Mouse (Mus musculus) forebrain, embryonic 15.5 days (tissue): ENCODE data around the gene Olfr1006. TPM values are rescaled to one million over a fixed set of nuclear protein-coding genes. Genes with fewer than 3 reads are reported as not detected.
"Not testable (repeated sequence)": the region's sequence is repeated elsewhere in the genome, so short reads cannot be mapped to it uniquely, and the experiment has no call there.

Experiments
- ATAC-seq: fragments of 200-750 bp; cut with Nextera tagmentation; replicated peaks from 2 replicates; pipeline ENCODE4 v1.8.0; 2017; ENCODE audit warnings: mild to moderate bottlenecking, moderate TSS enrichment, moderate library complexity
- H3K27ac ChIP-seq: fragments of 300-500 bp; sonication (generic); replicated peaks from 2 replicates; pipeline ENCODE4 v1.5.1; 2015; ENCODE audit warnings: mild to moderate bottlenecking, inconsistent platforms
- H3K27me3 ChIP-seq: fragments of 300-500 bp; sonication (generic); 2 replicates; pipeline ENCODE4 v1.6.1; 2015; ENCODE audit warnings: inconsistent platforms
- H3K36me3 ChIP-seq: fragments of 300-500 bp; sonication (generic); 2 replicates; pipeline ENCODE4 v1.6.1; 2015; ENCODE audit warnings: mild to moderate bottlenecking, inconsistent platforms
- H3K4me1 ChIP-seq: fragments of 300-500 bp; sonication (generic); 2 replicates; pipeline ENCODE4 v1.6.1; 2015; ENCODE audit warnings: inconsistent platforms
- H3K4me2 ChIP-seq: fragments of 300-500 bp; sonication (generic); replicated peaks from 2 replicates; pipeline ENCODE4 v1.6.1; 2015; ENCODE audit warnings: mild to moderate bottlenecking, inconsistent platforms
- H3K4me3 ChIP-seq: fragments of 300-500 bp; sonication (generic); 2 replicates; pipeline ENCODE4 v1.5.1; 2015; ENCODE audit warnings: mild to moderate bottlenecking, inconsistent platforms
- H3K9ac ChIP-seq: fragments of 300-500 bp; sonication (generic); replicated peaks from 2 replicates; pipeline ENCODE4 v1.6.1; 2015; ENCODE audit warnings: mild to moderate bottlenecking, inconsistent platforms
- H3K9me3 ChIP-seq: fragments of 300-500 bp; sonication (generic); 2 replicates; pipeline ENCODE4 v1.6.1; 2016; ENCODE audit warnings: inconsistent platforms
- WGBS: fragments of 180-500 bp; shearing (Covaris S2); methylation state at CpG from one replicate; pipeline ENCODE4 v1.1.7; 2015; ENCODE audit warnings: mixed read lengths; 5-methylcytosine and 5-hydroxymethylcytosine counted together
- polyA plus RNA-seq: library from polyadenylated mRNA; unstranded; fragments of >200 nt; fragmentation: Nextera tagmentation; extraction: Ambion mirVana; gene quantifications from 2 replicates; pipeline ENCODE4 v1.2.1, GENCODE M21; 2015

The Olfr1006 gene
- polyA plus RNA-seq: not detected in 2 replicates

GRCm38 (mm10) chr2:85678667-85679066, at the start of gene Olfr1006:
Olfr1006 (minus strand) TSS chr2:85678767.
- H3K4me2 ChIP-seq: no peak within 1 kb of the TSS
- H3K27ac ChIP-seq: no peak within 1 kb of the TSS
- H3K27me3 ChIP-seq: no peaks in the 10 kb centered on the region
- H3K9ac ChIP-seq: no peak within 1 kb of the TSS
- no peaks in the 10 kb centered on the region for H3K9me3 ChIP-seq
- H3K4me1 ChIP-seq: no peaks in the 10 kb centered on the region
- ATAC-seq: no peak
- H3K36me3 ChIP-seq: no peaks in the 10 kb centered on the region
- H3K4me3 ChIP-seq: no peak within 1 kb of the TSS

- Histone ChIP-seq H3K27me3 (no peaks in the 10 kb centered on the region), H3K4me2 (no peak overlapping the region), H3K27ac (no peak overlapping the region), H3K9me3 (no peaks in the 10 kb centered on the region), H3K4me3 (no peak overlapping the region), H3K4me1 (no peaks in the 10 kb centered on the region), H3K9ac (no peak overlapping the region), H3K36me3 (no peaks in the 10 kb centered on the region)
- ATAC-seq: peak; percentile 64; the same call in 1 of the 2 replicates
- WGBS: 19% methylated on average over 3 of the region's 3 CpGs
Observed at GRCm38 (mm10) chr2:85725793-85726192, 47.2 kb upstream of the Olfr1006 start.

- Histone ChIP-seq H3K4me2 (no peak within 1 kb of the TSS), H3K9me3 (no peaks in the 10 kb centered on the region), H3K4me1 (no peaks in the 10 kb centered on the region), H3K27ac (no peak within 1 kb of the TSS), H3K27me3 (no peaks in the 10 kb centered on the region), H3K36me3 (no peaks in the 10 kb centered on the region), H3K9ac (no peak within 1 kb of the TSS), H3K4me3 (no peak within 1 kb of the TSS)
- 89% methylated on average over 1 of the region's 1 CpGs for whole genome bisulfite sequencing
- no peak for ATAC-seq
Observed at GRCm38 (mm10) chr2:85715119-85715518, 36.6 kb upstream of the Olfr1006 start, which contains the start of gene Olfr1009. Olfr1009 (plus strand) TSS chr2:85715419.

- Histone ChIP-seq H3K9me3 (no peaks in the 10 kb centered on the region), H3K4me1 (no peaks in the 10 kb centered on the region), H3K9ac (no peak overlapping the region), H3K27ac (no peak overlapping the region), H3K4me3 (no peak overlapping the region), H3K27me3 (no peaks in the 10 kb centered on the region), H3K4me2 (no peak overlapping the region), H3K36me3 (no peaks in the 10 kb centered on the region)
- 11% methylated on average over 1 of the region's 1 CpGs for WGBS
- no peak for ATAC-seq
Observed at GRCm38 (mm10) chr2:85711159-85711558, 32.6 kb upstream of the Olfr1006 start.

- H3K27ac ChIP-seq, H3K36me3 ChIP-seq, H3K4me1 ChIP-seq, H3K4me2 ChIP-seq, ATAC-seq, H3K27me3 ChIP-seq, H3K9me3 ChIP-seq, H3K9ac ChIP-seq, H3K4me3 ChIP-seq: not testable (repeated sequence)
- WGBS: 77% methylated on average over 2 of the region's 2 CpGs
Observed at GRCm38 (mm10) chr2:85710680-85711079, 32.1 kb upstream of the Olfr1006 start.

GRCm38 (mm10) chr2:85689131-85689530, 10.6 kb upstream of the Olfr1006 start, which contains the start of gene Olfr1008:
Olfr1008 (plus strand) TSS chr2:85689431.
- no peak within 1 kb of the TSS for H3K27ac ChIP-seq
- H3K4me2 ChIP-seq: no peak within 1 kb of the TSS
- no peaks in the 10 kb centered on the region for H3K36me3 ChIP-seq
- no peak within 1 kb of the TSS for H3K4me3 ChIP-seq
- no peak within 1 kb of the TSS for H3K9ac ChIP-seq
- no peaks in the 10 kb centered on the region for H3K27me3 ChIP-seq
- H3K9me3 ChIP-seq: no peaks in the 10 kb centered on the region
- ATAC-seq: no peak
- no peaks in the 10 kb centered on the region for H3K4me1 ChIP-seq

GRCm38 (mm10) chr2:85664355-85664754, 14.2 kb downstream of the Olfr1006 start, which contains the start of gene Olfr154:
Olfr154 (minus strand) TSS chr2:85664455.
- H3K36me3 ChIP-seq, ATAC-seq, H3K27ac ChIP-seq, H3K9me3 ChIP-seq, H3K9ac ChIP-seq, H3K27me3 ChIP-seq, H3K4me1 ChIP-seq, H3K4me2 ChIP-seq, H3K4me3 ChIP-seq: not testable (repeated sequence)

- H3K27me3 ChIP-seq: no peaks in the 10 kb centered on the region
- WGBS: 90% methylated on average over 1 of the region's 1 CpGs
Observed at GRCm38 (mm10) chr2:85650604-85651003, 28.0 kb downstream of the Olfr1006 start, which contains the start of gene Olfr1002. Olfr1002 (minus strand) TSS chr2:85650704.

More at GRCm38 (mm10) chr2:85650604-85651003, 28.0 kb downstream of the Olfr1006 start, which contains the start of gene Olfr1002:
- Histone ChIP-seq H3K4me2 (no peak within 1 kb of the TSS), H3K9me3 (no peaks in the 10 kb centered on the region), H3K4me1 (no peaks in the 10 kb centered on the region), H3K9ac (no peak within 1 kb of the TSS), H3K27ac (no peak within 1 kb of the TSS), H3K36me3 (no peaks in the 10 kb centered on the region), H3K4me3 (no peak within 1 kb of the TSS)
- ATAC-seq: no peak

Other genes with a start within 250 kb of the Olfr1006 start
- not detected in 2 replicates for gene Olfr994, start 242.3 kb downstream of the Olfr1006 start, polyA plus RNA-seq
- gene Olfr995, start 235.1 kb downstream of the Olfr1006 start, polyA plus RNA-seq: not detected in 2 replicates
- gene 4833423E24Rik, start 159.7 kb downstream of the Olfr1006 start, polyA plus RNA-seq: not detected in 2 replicates
- not detected in 2 replicates for gene Olfr996, start 99.6 kb downstream of the Olfr1006 start, polyA plus RNA-seq
- gene Olfr998, start 89.8 kb downstream of the Olfr1006 start, polyA plus RNA-seq: not detected in 2 replicates
- gene Olfr1000, start 66.9 kb downstream of the Olfr1006 start, polyA plus RNA-seq: not detected in 2 replicates
- gene Olfr1002, start 28.1 kb downstream of the Olfr1006 start, polyA plus RNA-seq: not detected in 2 replicates
- not detected in 2 replicates for gene Olfr154, start 14.3 kb downstream of the Olfr1006 start, polyA plus RNA-seq
- gene Olfr1008, start 10.7 kb upstream of the Olfr1006 start, polyA plus RNA-seq: not detected in 2 replicates
- not detected in 2 replicates for gene Olfr1009, start 36.7 kb upstream of the Olfr1006 start, polyA plus RNA-seq
- not detected in 2 replicates for gene Olfr1012, start 84.0 kb upstream of the Olfr1006 start, polyA plus RNA-seq
- gene Olfr1013, start 88.3 kb upstream of the Olfr1006 start, polyA plus RNA-seq: not detected in 2 replicates
- gene Olfr1014, start 93.9 kb upstream of the Olfr1006 start, polyA plus RNA-seq: not detected in 2 replicates
- gene Olfr1015, start 103.2 kb upstream of the Olfr1006 start, polyA plus RNA-seq: not detected in 2 replicates
- not detected in 2 replicates for gene Olfr1016, start 123.8 kb upstream of the Olfr1006 start, polyA plus RNA-seq
- not detected in 2 replicates for gene Olfr1018, start 139.7 kb upstream of the Olfr1006 start, polyA plus RNA-seq
- not detected in 2 replicates for gene Olfr1019, start 166.7 kb upstream of the Olfr1006 start, polyA plus RNA-seq
- not detected in 2 replicates for gene Olfr1020, start 168.3 kb upstream of the Olfr1006 start, polyA plus RNA-seq
- not detected in 2 replicates for gene Olfr1022, start 189.8 kb upstream of the Olfr1006 start, polyA plus RNA-seq
- not detected in 2 replicates for gene Olfr1023, start 206.9 kb upstream of the Olfr1006 start, polyA plus RNA-seq
- gene Olfr1024, start 226.3 kb upstream of the Olfr1006 start, polyA plus RNA-seq: not detected in 2 replicates
- gene Olfr1025-ps1, start 236.4 kb upstream of the Olfr1006 start, polyA plus RNA-seq: not detected in 2 replicates
- not detected in 2 replicates for gene Olfr1026, start 242.8 kb upstream of the Olfr1006 start, polyA plus RNA-seq